ENCODE assay signal across 34 mouse cellular contexts in the genomic region with DNA sequence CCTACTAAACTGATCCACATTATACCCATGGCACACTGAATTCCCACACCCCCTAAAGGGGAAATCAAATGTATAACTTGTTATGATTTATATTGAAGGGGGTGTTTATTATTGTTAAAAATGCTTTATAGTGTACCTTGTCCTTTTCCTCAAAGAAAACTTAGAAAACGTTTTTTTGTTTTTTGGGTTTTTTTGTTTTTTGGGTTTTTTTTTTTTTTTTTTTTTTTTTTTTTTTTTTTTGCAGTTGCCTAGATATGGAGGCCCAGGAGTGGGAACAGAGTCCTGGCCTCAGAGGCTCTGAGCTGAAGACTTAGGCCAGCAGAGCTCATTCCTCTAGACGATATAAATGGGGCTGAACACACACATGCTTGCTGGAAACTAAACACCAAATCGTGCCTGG.
"Had no signal": no experiment of that assay in that cellular context is flagged by ENCODE, and none has a peak within 500 bp of the region (broad histone marks: within the 10 kb centered on the region; RNA-seq: fewer than 3 reads in every experiment).

No protein-coding gene starts in this region.

- H3K4me1 ChIP-seq: heart, embryonic 12.5 days; heart, embryonic 13.5 days; heart, embryonic 15.5 days; hindbrain, embryonic 12.5 days; hindbrain, embryonic 13.5 days; hindbrain, embryonic 15.5 days; intestine, embryonic 15.5 days; kidney, embryonic 15.5 days had no signal

- H3K9me3 ChIP-seq: heart, embryonic 12.5 days; heart, embryonic 13.5 days; heart, embryonic 15.5 days; hindbrain, embryonic 10.5 days; hindbrain, embryonic 12.5 days; hindbrain, embryonic 13.5 days; hindbrain, embryonic 15.5 days; intestine, embryonic 15.5 days; kidney, embryonic 15.5 days had no signal

- H3K27ac ChIP-seq: heart, embryonic 13.5 days; heart, embryonic 15.5 days; hindbrain, embryonic 10.5 days; hindbrain, embryonic 12.5 days; hindbrain, embryonic 13.5 days; hindbrain, embryonic 14.5 days; hindbrain, embryonic 15.5 days; hindbrain, postnatal 0 days; intestine, embryonic 15.5 days; kidney, embryonic 15.5 days; kidney, postnatal 0 days; layer of hippocampus, adult 2 months; left cerebral cortex, adult 2 months had no signal

- H3K4me3 ChIP-seq: heart, embryonic 12.5 days; heart, embryonic 13.5 days; heart, embryonic 15.5 days; hindbrain, embryonic 10.5 days; hindbrain, embryonic 12.5 days; hindbrain, embryonic 13.5 days; hindbrain, embryonic 15.5 days; intestine, embryonic 15.5 days; kidney, embryonic 15.5 days; layer of hippocampus, adult 2 months; left cerebral cortex, adult 2 months had no signal

- H3K4me2 ChIP-seq: heart, embryonic 12.5 days; heart, embryonic 13.5 days; heart, embryonic 15.5 days; hindbrain, embryonic 12.5 days; hindbrain, embryonic 13.5 days; hindbrain, embryonic 14.5 days; hindbrain, embryonic 15.5 days; intestine, embryonic 15.5 days; kidney, embryonic 15.5 days had no signal

- H3K27me3 ChIP-seq: heart, embryonic 13.5 days; hindbrain, embryonic 12.5 days; hindbrain, embryonic 13.5 days; hindbrain, embryonic 15.5 days; intestine, embryonic 15.5 days; kidney, embryonic 15.5 days had no signal

- H3K9ac ChIP-seq: heart, embryonic 12.5 days; heart, embryonic 13.5 days; heart, embryonic 15.5 days; hindbrain, embryonic 12.5 days; hindbrain, embryonic 13.5 days; hindbrain, embryonic 14.5 days; hindbrain, embryonic 15.5 days; intestine, embryonic 15.5 days; kidney, embryonic 15.5 days had no signal

- ATAC-seq: hindbrain, embryonic 16.5 days; hindbrain, postnatal 0 days; inflammation-experienced regulatory T-cells, adult 6 months; intestine, embryonic 15.5 days; intestine, embryonic 16.5 days; intestine, postnatal 0 days had no signal

- H3K36me3 ChIP-seq: heart, embryonic 12.5 days; heart, embryonic 13.5 days; heart, embryonic 15.5 days; hindbrain, embryonic 10.5 days; hindbrain, embryonic 12.5 days; hindbrain, embryonic 13.5 days; hindbrain, embryonic 15.5 days; intestine, embryonic 15.5 days; kidney, embryonic 15.5 days had no signal

- DNase-seq: heart, postnatal 10 days; heart, postnatal 14 days; heart, postnatal 36 days; heart, postnatal 4 days; kidney, adult 11 months; kidney, adult 18-20 months; kidney, adult 2 months; kidney, adult 8-10 months; kidney, adult 9 months; kidney, postnatal 10 days; kidney, postnatal 14 days; kidney, postnatal 25 days; kidney, postnatal 36 days; kidney, postnatal 4 days; layer of hippocampus, adult 9-11 months; layer of hippocampus, postnatal 36 days had no signal
